Mouse (Mus musculus) retina, embryonic 14.5 days (tissue): Measurements from ENCODE around the gene Dpysl5.

Experiments used
- DNase-seq: peaks from one replicate; pipeline ENCODE4 v3.0.0-alpha.2; 2015; ENCODE audit warnings: low spot score

Dpysl5 gene

GRCm38 (mm10) chr5:30765596-30766370, 54.4 kb downstream of the Dpysl5 start:
- no peak for DNase-seq

DNA sequence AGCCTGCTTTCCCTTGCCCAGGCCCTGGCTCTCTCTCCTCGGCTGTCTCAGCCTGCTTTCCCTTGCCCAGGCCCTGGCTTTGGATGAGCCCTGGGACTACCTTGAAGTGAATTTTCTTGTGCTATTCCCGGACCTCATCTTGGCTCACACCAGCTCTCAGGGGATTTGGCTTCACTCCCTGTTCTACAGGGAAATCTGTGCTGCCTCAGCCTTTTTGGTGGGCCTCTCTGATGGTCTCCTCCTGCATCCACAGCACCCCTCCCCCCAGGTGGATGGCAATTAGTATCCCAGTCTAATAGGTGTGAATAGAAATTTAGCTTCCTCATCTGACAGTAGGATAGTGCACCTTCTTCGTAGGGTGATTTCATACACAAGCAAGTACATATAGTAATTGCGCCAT, 56.7 kb downstream of the Dpysl5 start:
- no peak for DNase-seq

- DNase-seq: no peak
These were observed 57.2 kb downstream of the Dpysl5 start for GRCm38 (mm10) chr5:30768598-30768997.

- no peak for DNase-seq
These were observed 57.7 kb downstream of the Dpysl5 start for GRCm38 (mm10) chr5:30769075-30769474.

GRCm38 (mm10) chr5:30774601-30775371, 63.4 kb downstream of the Dpysl5 start:
- peak; percentile 94 for DNase-seq

GRCm38 (mm10) chr5:30780699-30781098, 69.3 kb downstream of the Dpysl5 start:
- no peak for DNase-seq

- no peak for DNase-seq
These were observed 69.8 kb downstream of the Dpysl5 start for GRCm38 (mm10) chr5:30781147-30781546.

GRCm38 (mm10) chr5:30787381-30787780, 76.0 kb downstream of the Dpysl5 start:
- no peak for DNase-seq

DNA sequence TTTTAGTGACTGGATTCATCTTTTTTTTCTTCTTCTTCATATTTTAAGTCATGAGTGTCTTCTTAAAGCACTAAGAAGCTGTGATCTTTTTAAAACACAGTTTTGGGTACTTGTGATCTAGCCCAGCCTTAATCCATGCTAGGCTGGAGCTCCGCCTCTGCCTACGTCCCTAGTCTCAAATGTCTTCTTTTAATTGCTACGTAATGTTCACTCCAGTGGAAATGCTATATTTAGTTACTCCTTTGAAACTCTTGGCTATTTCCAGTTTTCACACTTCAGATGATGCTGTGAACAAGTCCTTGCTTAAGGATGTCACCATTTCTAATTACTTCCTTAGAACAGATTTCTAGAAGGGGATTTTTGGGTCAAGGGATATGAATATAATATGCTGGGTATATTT, 78.7 kb downstream of the Dpysl5 start:
- no peak for DNase-seq

DNA sequence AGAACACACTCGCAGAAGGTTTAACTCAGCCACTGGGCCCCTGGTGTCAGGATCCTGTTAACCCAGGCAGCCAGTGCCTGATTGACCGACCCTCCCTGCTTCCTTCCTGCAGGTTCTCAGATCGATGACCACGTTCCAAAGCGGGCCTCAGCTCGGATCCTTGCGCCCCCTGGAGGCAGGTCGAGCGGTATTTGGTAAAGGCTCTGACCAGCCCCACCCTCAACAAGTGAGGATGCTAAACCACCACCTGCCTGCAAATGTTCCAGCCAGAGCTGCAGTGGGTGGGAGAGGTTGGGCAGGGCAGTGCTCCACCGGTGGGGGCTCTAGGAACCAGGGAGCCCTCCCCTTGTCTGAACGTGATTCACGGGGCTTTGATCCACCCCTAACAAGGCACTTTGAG, 84.8 kb downstream of the Dpysl5 start:
- DNase-seq: peak; percentile 87

DNA sequence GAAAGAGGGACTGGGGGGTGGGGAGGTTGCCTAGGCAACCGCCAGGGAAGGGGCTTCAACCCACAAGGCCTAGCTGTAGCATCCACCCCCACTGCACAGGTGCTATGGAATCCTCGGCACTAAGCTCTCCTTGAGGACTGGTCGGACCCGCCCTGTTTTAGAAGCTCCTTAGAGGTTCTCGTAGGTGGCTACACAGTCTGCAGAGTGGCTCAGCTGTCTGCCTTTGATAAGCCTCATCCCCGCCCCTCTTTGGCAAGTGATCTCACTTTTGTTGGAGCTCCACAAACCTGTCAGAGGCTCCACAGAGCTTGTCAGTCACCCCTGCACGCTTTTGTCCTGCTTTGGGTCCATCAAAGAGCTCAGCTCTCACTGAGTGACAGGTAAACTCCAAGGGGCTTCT, 86.1 kb downstream of the Dpysl5 start:
- DNase-seq: no peak

DNA sequence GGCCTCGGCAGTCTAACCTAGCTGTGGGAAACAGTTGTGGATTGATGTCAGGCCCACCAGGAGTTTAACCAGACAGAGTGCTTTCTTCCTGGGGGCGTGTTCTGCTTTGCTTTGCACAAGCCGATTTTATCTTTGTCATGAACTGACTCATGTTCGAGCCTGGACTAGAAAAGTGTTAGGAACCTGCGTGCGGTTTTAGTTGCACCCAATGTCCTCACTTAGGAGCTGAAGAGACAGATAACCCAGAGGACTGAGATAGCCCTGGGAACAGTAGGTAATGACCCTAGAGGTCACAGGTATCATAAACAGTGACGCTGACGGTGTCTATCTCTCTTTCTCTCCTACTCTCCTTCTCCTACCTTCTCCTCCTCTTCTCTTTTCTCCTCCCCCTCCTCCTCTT, 86.6 kb downstream of the Dpysl5 start:
- no peak for DNase-seq

GRCm38 (mm10) chr5:30798965-30799364, 87.6 kb downstream of the Dpysl5 start:
- no peak for DNase-seq

DNA sequence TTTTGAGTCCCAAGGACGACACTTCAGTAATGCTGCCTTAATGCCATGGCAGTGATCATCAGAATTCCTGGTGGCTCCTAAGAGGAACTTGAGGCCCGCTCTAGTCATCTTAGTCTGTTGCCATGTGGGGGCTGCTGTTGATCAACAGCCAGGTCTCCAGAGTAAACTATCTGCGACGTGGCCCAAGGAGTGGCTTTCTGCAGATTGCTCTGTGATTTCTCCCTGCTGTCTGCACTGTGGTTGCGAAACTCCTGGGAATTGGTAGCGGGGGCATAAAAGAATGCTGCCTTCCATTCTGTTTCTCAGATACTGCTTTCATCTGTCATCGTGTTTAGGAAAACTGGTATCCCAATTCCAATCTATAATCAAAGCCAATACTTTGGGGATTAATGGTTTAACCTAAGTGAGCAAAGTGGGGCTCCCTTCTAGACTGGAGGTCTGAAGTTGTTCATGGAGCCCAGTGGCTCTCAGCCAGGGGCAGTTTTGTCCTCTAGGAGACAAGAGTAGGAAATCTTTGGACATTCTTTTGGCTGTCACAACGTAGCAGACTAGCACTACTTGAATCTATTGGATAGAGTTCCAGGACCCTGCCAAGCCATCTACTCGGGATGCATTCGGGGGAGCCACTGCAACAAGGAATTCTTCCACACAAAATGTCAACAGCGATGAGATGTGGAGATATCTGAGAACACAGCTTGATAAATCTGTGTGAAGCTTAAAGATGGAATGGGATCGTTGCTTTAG, 91.5 kb downstream of the Dpysl5 start:
- no peak for DNase-seq

- DNase-seq: peak; percentile 97
These were observed 94.7 kb downstream of the Dpysl5 start for GRCm38 (mm10) chr5:30806106-30806505.

GRCm38 (mm10) chr5:30814424-30815119, 103.2 kb downstream of the Dpysl5 start, which contains the start of gene Mapre3:
Gene Mapre3 (plus strand): TSS chr5:30814641.
- peak; percentile 97 for DNase-seq

DNA sequence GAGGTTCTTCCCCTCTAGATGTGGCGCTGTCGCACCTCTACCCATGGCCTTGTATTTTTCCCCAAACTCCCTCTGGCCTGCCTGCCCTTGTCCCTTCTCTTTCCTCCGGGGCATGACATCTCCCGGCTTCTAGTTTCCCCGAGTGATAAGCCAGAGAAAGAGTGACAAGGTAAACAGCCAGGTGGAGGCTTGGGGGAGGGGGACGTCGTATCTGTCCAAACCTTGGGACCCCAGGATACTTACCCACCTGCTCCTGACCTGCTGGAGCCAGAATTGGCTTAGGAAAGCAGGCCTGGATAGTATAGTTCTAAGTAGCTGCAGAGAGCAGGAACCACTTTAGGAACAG, 103.7 kb downstream of the Dpysl5 start:
- DNase-seq: no peak

DNA sequence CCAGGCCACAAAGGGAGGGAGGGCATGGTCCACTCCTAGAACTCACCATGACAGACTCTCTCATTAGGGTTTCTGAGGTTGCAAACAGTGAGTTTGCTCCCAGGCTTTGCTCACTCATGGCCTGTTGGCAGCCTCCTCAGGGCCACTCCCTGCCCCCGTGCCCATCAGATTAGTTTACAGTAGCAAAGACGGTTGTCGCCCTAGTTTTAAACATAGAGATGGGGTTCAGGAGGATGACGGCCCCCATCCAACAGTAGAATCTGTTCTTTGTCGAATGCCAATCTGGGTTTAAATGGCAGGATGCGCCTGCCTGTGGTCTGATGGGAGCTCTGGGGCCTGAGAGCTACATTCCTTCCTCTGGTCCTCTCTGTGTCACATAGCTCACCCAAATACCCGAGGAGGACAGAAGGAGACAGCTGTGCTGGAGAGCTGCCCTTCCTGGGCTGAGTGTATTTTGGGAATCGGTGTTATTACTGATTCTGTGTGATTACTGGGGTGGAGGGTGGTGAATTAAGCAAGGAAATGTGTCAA, 105.0 kb downstream of the Dpysl5 start:
- DNase-seq: no peak

GRCm38 (mm10) chr5:30818758-30819309, 107.5 kb downstream of the Dpysl5 start:
- no peak for DNase-seq

- DNase-seq: no peak
These were observed 111.3 kb downstream of the Dpysl5 start for GRCm38 (mm10) chr5:30822689-30823088.

DNA sequence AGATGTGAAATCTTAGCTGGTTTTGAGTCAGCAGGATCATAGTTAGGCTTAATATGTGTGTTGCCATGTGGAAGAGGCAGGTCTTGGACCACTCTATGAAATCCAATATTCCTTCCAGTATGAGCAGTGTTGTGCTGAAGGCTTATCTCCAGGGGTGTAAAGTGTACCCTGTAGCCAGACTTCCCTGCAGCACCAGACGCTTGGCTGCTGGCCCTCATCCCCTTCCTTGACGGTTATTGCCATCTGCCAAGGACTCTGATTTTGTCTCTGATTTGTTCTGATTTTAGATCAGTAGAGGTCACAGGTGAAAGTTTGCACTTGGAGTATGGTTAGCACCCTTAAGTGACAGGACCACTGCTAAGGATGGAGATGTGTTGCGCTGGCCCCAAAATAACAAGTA, 111.7 kb downstream of the Dpysl5 start:
- DNase-seq: no peak
